In genomic region chr1:136960428-136961012, GRCm38 (mm10) we compare ENCODE assay signal across 28 mouse cellular contexts. TPM values are rescaled to one million over a fixed set of nuclear protein-coding genes. Genes with fewer than 3 reads are reported as not detected.
DNase-seq lines count a peak whose midpoint lies in the region; ATAC-seq and TF ChIP-seq lines count a peak whose summit lies in the region.
"Had no signal": no experiment of that assay in that cellular context is flagged by ENCODE, and none has a peak within 500 bp of the region (broad histone marks: within the 10 kb centered on the region; RNA-seq: fewer than 3 reads in every experiment).

Nr5a2 (minus strand) TSS chr1:136960448.

- 12% methylated on average over 4 of the region's 4 CpGs for WGBS in liver, adult 2 months
- WGBS in intestine, embryonic 16.5 days = 33% methylated on average over 4 of the region's 4 CpGs
- WGBS in liver, embryonic 14.5 days (ENCODE audit: insufficient replicate concordance) = 26% methylated on average over 4 of the region's 4 CpGs
- WGBS in stomach, embryonic 16.5 days = 24% methylated on average over 4 of the region's 4 CpGs
- WGBS in forebrain, embryonic 13.5 days = 77% methylated on average over 4 of the region's 4 CpGs

- H3K27me3 ChIP-seq in liver, adult 2 months (ENCODE audit: control insufficient read depth, insufficient read depth, low read length) = no peaks in the 10 kb centered on the region
- no peaks in the 10 kb centered on the region for H3K27me3 ChIP-seq in intestine, embryonic 16.5 days (replicated peaks; ENCODE audit: control insufficient read depth, insufficient read depth, low read length)
- H3K27me3 ChIP-seq in liver, embryonic 14.5 days (ENCODE audit: control insufficient read depth, insufficient read depth, low read length) = no peaks in the 10 kb centered on the region
- H3K27me3 ChIP-seq in stomach, embryonic 16.5 days (ENCODE audit: control insufficient read depth, insufficient read depth, low read length) = peaks cover 7% of the 10 kb centered on the region; the same call in 1 of the 2 replicates
- H3K27me3 ChIP-seq in forebrain, embryonic 13.5 days = peaks cover 49% of the 10 kb centered on the region

- peak within 1 kb of the TSS; percentile 99 for H3K27ac ChIP-seq in liver, adult 2 months (replicated peaks; ENCODE audit: insufficient read depth, low read depth, low read length)
- peak within 1 kb of the TSS; percentile 85 for H3K27ac ChIP-seq in intestine, embryonic 16.5 days (ENCODE audit: low read length)
- peak within 1 kb of the TSS; percentile 52 for H3K27ac ChIP-seq in liver, embryonic 14.5 days
- H3K27ac ChIP-seq in stomach, embryonic 16.5 days (ENCODE audit: low read length) = 0 out of 2 replicates have a peak within 1 kb of the TSS, but pooled peaks have one; percentile 38
- no peak within 1 kb of the TSS for H3K27ac ChIP-seq in forebrain, embryonic 13.5 days
- H3K27ac ChIP-seq: embryonic facial prominence, embryonic 12.5 days; kidney, postnatal 0 days; midbrain, embryonic 15.5 days; neural tube, embryonic 13.5 days had no signal

- peaks cover 3% of the 10 kb centered on the region; the same call in 1 of the 2 replicates for H3K79me2 ChIP-seq in liver, adult 2 months (ENCODE audit: control insufficient read depth, insufficient read depth, low read length)

- H3K4me3 ChIP-seq in liver, adult 2 months (ENCODE audit: insufficient read depth, low read depth, low read length) = peak within 1 kb of the TSS; percentile 67
- H3K4me3 ChIP-seq in intestine, embryonic 16.5 days (ENCODE audit: low read length) = peak within 1 kb of the TSS; percentile 41
- peak within 1 kb of the TSS; percentile 9 to 45; a peak in 3 of 4 replicates for H3K4me3 ChIP-seq in liver, embryonic 14.5 days (ENCODE audit: insufficient read depth in 1 of 2, low read depth in 2 of 2, low read length in 2 of 2)
- H3K4me3 ChIP-seq in stomach, embryonic 16.5 days (replicated peaks; ENCODE audit: low read length) = peak within 1 kb of the TSS; percentile 21
- H3K4me3 ChIP-seq in forebrain, embryonic 13.5 days = no peak within 1 kb of the TSS
- H3K4me3 ChIP-seq: embryonic facial prominence, embryonic 12.5 days; midbrain, embryonic 15.5 days; myocyte; neural tube, embryonic 13.5 days had no signal

- peak; percentile 100 for DNase-seq in liver, adult 2 months (ENCODE audit: extremely low read depth, low read depth, low spot score)
- DNase-seq in liver = no peak
- peak; percentile 29 to 40 (median 37) for DNase-seq in liver, embryonic 14.5 days (ENCODE audit: low read depth in 3 of 3, low spot score in 3 of 3)
- DNase-seq in kidney, adult 18-20 months = no peak
- no peak for DNase-seq in kidney, postnatal 10 days
- DNase-seq: cerebellum, adult 11 months; cerebellum, postnatal 14 days; gastrocnemius, postnatal 14 days; heart, adult 11 months; kidney, adult 2 months; lung, postnatal 4 days; retina, postnatal 1 day; right cerebral cortex, postnatal 4 days had no signal

- no peak for TF ChIP-seq CTCF in liver, adult 2 months (IDR thresholded peaks at IDR 0.05; ENCODE audit: low read depth, low read length)
- no peak for TF ChIP-seq CTCF in liver, embryonic 14.5 days (IDR thresholded peaks at IDR 0.05; ENCODE audit: low read depth)

- no peak for TF ChIP-seq EP300 in liver, embryonic 14.5 days (IDR thresholded peaks at IDR 0.05; ENCODE audit: low read depth)

- H3K4me2 ChIP-seq in intestine, embryonic 16.5 days (ENCODE audit: low read depth, low read length) = peak within 1 kb of the TSS; percentile 53
- peak within 1 kb of the TSS; percentile 27 for H3K4me2 ChIP-seq in liver, embryonic 14.5 days (ENCODE audit: low read depth)
- H3K4me2 ChIP-seq in stomach, embryonic 16.5 days (ENCODE audit: low read depth, low read length) = no peak within 1 kb of the TSS
- H3K4me2 ChIP-seq in forebrain, embryonic 13.5 days = no peak within 1 kb of the TSS
- H3K4me2 ChIP-seq: heart, embryonic 11.5 days; midbrain, embryonic 15.5 days had no signal

- peak; percentile 93 for ATAC-seq in intestine, embryonic 16.5 days
- ATAC-seq in liver, embryonic 14.5 days (ENCODE audit: insufficient read depth) = peak; percentile 74
- peak; percentile 84 for ATAC-seq in stomach, embryonic 16.5 days (ENCODE audit: insufficient read depth, low FRiP score)
- ATAC-seq in forebrain, embryonic 13.5 days = no peak
- ATAC-seq: forebrain, embryonic 16.5 days; hindbrain, embryonic 16.5 days; midbrain, embryonic 15.5 days; Patski had no signal

- no peaks in the 10 kb centered on the region for H3K36me3 ChIP-seq in liver, adult 2 months (ENCODE audit: control insufficient read depth, insufficient read depth, low read length)
- no peaks in the 10 kb centered on the region for H3K36me3 ChIP-seq in intestine, embryonic 16.5 days (ENCODE audit: control insufficient read depth, insufficient read depth, low read length)
- H3K36me3 ChIP-seq in liver, embryonic 14.5 days (replicated peaks; ENCODE audit: control insufficient read depth, insufficient read depth, low read depth) = no peaks in the 10 kb centered on the region
- no peaks in the 10 kb centered on the region for H3K36me3 ChIP-seq in stomach, embryonic 16.5 days (ENCODE audit: control insufficient read depth, insufficient read depth, low read length)
- H3K36me3 ChIP-seq in forebrain, embryonic 13.5 days (ENCODE audit: poor library complexity, severe bottlenecking) = no peaks in the 10 kb centered on the region
- H3K36me3 ChIP-seq: embryonic facial prominence, embryonic 12.5 days; midbrain, embryonic 15.5 days; neural tube, embryonic 13.5 days had no signal

- H3K9ac ChIP-seq in liver, adult 2 months (ENCODE audit: low read depth, low read length) = peak within 1 kb of the TSS; percentile 89
- H3K9ac ChIP-seq in intestine, embryonic 16.5 days (ENCODE audit: low read depth, low read length) = peak within 1 kb of the TSS; percentile 57
- 0 out of 2 replicates have a peak within 1 kb of the TSS, but pooled peaks have one; percentile 23 for H3K9ac ChIP-seq in liver, embryonic 14.5 days (replicated peaks)
- H3K9ac ChIP-seq in stomach, embryonic 16.5 days (ENCODE audit: low read length) = peak within 1 kb of the TSS; percentile 22; the same call in 1 of the 2 replicates
- no peak within 1 kb of the TSS for H3K9ac ChIP-seq in forebrain, embryonic 13.5 days
- H3K9ac ChIP-seq: embryonic facial prominence, embryonic 12.5 days; midbrain, embryonic 15.5 days had no signal

- no peaks in the 10 kb centered on the region for H3K9me3 ChIP-seq in intestine, embryonic 16.5 days (ENCODE audit: control insufficient read depth, low read length)
- H3K9me3 ChIP-seq in liver, embryonic 14.5 days (ENCODE audit: control insufficient read depth, low read length) = no peaks in the 10 kb centered on the region
- H3K9me3 ChIP-seq in stomach, embryonic 16.5 days (replicated peaks; ENCODE audit: control insufficient read depth, low read length) = no peaks in the 10 kb centered on the region
- no peaks in the 10 kb centered on the region for H3K9me3 ChIP-seq in forebrain, embryonic 13.5 days (replicated peaks)
- H3K9me3 ChIP-seq: embryonic facial prominence, embryonic 12.5 days; midbrain, embryonic 15.5 days; neural tube, embryonic 13.5 days had no signal

- no peak for TF ChIP-seq POLR2A in liver, adult 2 months (IDR thresholded peaks at IDR 0.05; ENCODE audit: extremely low read depth, insufficient read depth, low read length)

- peaks cover 13% of the 10 kb centered on the region for H3K4me1 ChIP-seq in liver, adult 2 months (ENCODE audit: control insufficient read depth, insufficient read depth, low read length)
- H3K4me1 ChIP-seq in intestine, embryonic 16.5 days (ENCODE audit: control insufficient read depth, insufficient read depth, low read length) = no peaks in the 10 kb centered on the region
- H3K4me1 ChIP-seq in liver, embryonic 14.5 days (replicated peaks; ENCODE audit: control insufficient read depth in 2 of 2, insufficient read depth in 2 of 2, low read length in 1 of 2) = 0 out of 4 replicates have a peak, but pooled peaks cover 0 to under 1% of the 10 kb centered on the region in 2 experiments
- no peaks in the 10 kb centered on the region for H3K4me1 ChIP-seq in stomach, embryonic 16.5 days (ENCODE audit: control insufficient read depth, insufficient read depth, low read length)
- 0 out of 2 replicates have a peak, but pooled peaks cover 3% of the 10 kb centered on the region for H3K4me1 ChIP-seq in forebrain, embryonic 13.5 days

RNA-seq across cellular contexts. Expression of gene Nr5a2, which starts in this region (rescaled TPM):
- total RNA-seq in liver, adult 2 months (2014; rRNA removed) = 37.7 and 41.5 TPM in 2 replicates
- 21.4 and 24.0 TPM in 2 replicates for polyA plus RNA-seq in liver, adult 2 months (2012; rRNA removed)
- 8.4 and 9.0 TPM in 2 replicates for polyA plus RNA-seq in intestine, embryonic 16.5 days (2015; fragmentation: Nextera tagmentation; extraction: Ambion mirVana)
- 2.5 and 2.8 TPM in 2 replicates for polyA plus RNA-seq in liver, embryonic 14.5 days (2012; rRNA removed)
- 1.4 and 1.5 TPM in 2 replicates for polyA plus RNA-seq in liver, embryonic 14.5 days (2014; fragmentation: Nextera tagmentation; extraction: Ambion mirVana)
- 3.2 and 4.1 TPM in 2 replicates for polyA plus RNA-seq in stomach, embryonic 16.5 days (2015; fragmentation: Nextera tagmentation; extraction: Ambion mirVana)
- 0.35 and 0.48 TPM in 2 replicates for polyA plus RNA-seq in forebrain, embryonic 13.5 days (2015; fragmentation: Nextera tagmentation; extraction: Ambion mirVana)
- total RNA-seq: hematopoietic stem cell, adult 5-6 weeks; layer of hippocampus, adult 8-10 months; megakaryocyte-erythroid progenitor cell, adult 5-6 weeks had no signal
- polyA plus RNA-seq: myocyte had no signal

Comparison
In these comparisons a context has a peak if more than half of its experiments do, and no peak if none do; other contexts are left out.
1. DNase-seq: peak in liver, adult 2 months (single experiment) and liver, embryonic 14.5 days (3 of 3); none in liver (single experiment), kidney, adult 18-20 months (single experiment) and kidney, postnatal 10 days (single experiment).
2. H3K4me2 ChIP-seq: peak in intestine, embryonic 16.5 days (single experiment) and liver, embryonic 14.5 days (single experiment); none in stomach, embryonic 16.5 days (single experiment) and forebrain, embryonic 13.5 days (single experiment).